Mouse (Mus musculus): ENCODE results near the gene Camta1.

- TF ChIP-seq CTCF (IDR thresholded peaks at IDR 0.05; ENCODE audit: borderline replicate concordance, control insufficient read depth, extremely low read depth, insufficient read depth, low read length, poor library complexity) (no peak), POLR2A (IDR thresholded peaks at IDR 0.05; ENCODE audit: control insufficient read depth, extremely low read depth, insufficient read depth, low read length, poor library complexity) (no peak)
Observed at GRCm38 (mm10) chr4:151073108-151073744, 788.5 kb downstream of the Camta1 start.
